Mouse (Mus musculus) neural tube, embryonic 14.5 days (tissue): Measurements from ENCODE around the gene Zfyve27. TPM values are rescaled to one million over a fixed set of nuclear protein-coding genes. Genes with fewer than 3 reads are reported as not detected.

ENCODE experiments used
- ATAC-seq: fragments of 200-750 bp; cut with Nextera tagmentation; 2 replicates; pipeline ENCODE4 v1.8.0; 2017; ENCODE audit warnings: low read depth, mild to moderate bottlenecking, moderate TSS enrichment, moderate library complexity
- H3K27ac ChIP-seq: fragments of 300-500 bp; sonication (generic); 2 replicates; pipeline ENCODE4 v1.5.1; 2014; ENCODE audit warnings: low read depth, mild to moderate bottlenecking, control low read depth, low read length, moderate library complexity, mixed read lengths
- H3K27me3 ChIP-seq: fragments of 300-500 bp; sonication (generic); 2 replicates; pipeline ENCODE4 v1.6.1; 2014; ENCODE audit warnings: low read length; ENCODE audit not compliant: control insufficient read depth, insufficient read depth
- H3K36me3 ChIP-seq: fragments of 300-500 bp; sonication (generic); 2 replicates; pipeline ENCODE4 v1.6.1; 2014; ENCODE audit warnings: low read length, mixed read lengths; ENCODE audit not compliant: control insufficient read depth, insufficient read depth
- H3K4me1 ChIP-seq: fragments of 300-500 bp; sonication (generic); 2 replicates; pipeline ENCODE4 v1.6.1; 2014; ENCODE audit warnings: low read length; ENCODE audit not compliant: control insufficient read depth, insufficient read depth
- H3K4me2 ChIP-seq: fragments of 300-500 bp; sonication (generic); 2 replicates; pipeline ENCODE4 v1.6.1; 2014; ENCODE audit warnings: mild to moderate bottlenecking, low read depth, low read length, control low read depth
- H3K4me3 ChIP-seq: fragments of 300-500 bp; sonication (generic); 2 replicates; pipeline ENCODE4 v1.5.1; 2014; ENCODE audit warnings: low read depth, low read length, control low read depth, mixed read lengths
- H3K9ac ChIP-seq: fragments of 300-500 bp; sonication (generic); replicated peaks from 2 replicates; pipeline ENCODE4 v1.6.1; 2014; ENCODE audit warnings: low read depth, mild to moderate bottlenecking, control low read depth, low read length, mixed read lengths
- H3K9me3 ChIP-seq: fragments of 300-500 bp; sonication (generic); 2 replicates; pipeline ENCODE4 v1.6.1; 2016; ENCODE audit warnings: low read length; ENCODE audit not compliant: control insufficient read depth
- WGBS: fragments of 180-500 bp; shearing (Covaris S2); extraction: QIAGEN DNeasy Blood & Tissue Kit; methylation state at CpG from one replicate; pipeline ENCODE4 v1.1.7; 2014; 5-methylcytosine and 5-hydroxymethylcytosine counted together
- polyA plus RNA-seq: library from polyadenylated mRNA; unstranded; fragments of >200 nt; fragmentation: Nextera tagmentation; extraction: Ambion mirVana; gene quantifications from 2 replicates; pipeline ENCODE4 v1.2.1, GENCODE M21; 2014

Gene Zfyve27
- 34.2 and 37.2 TPM in 2 replicates for polyA plus RNA-seq

DNA sequence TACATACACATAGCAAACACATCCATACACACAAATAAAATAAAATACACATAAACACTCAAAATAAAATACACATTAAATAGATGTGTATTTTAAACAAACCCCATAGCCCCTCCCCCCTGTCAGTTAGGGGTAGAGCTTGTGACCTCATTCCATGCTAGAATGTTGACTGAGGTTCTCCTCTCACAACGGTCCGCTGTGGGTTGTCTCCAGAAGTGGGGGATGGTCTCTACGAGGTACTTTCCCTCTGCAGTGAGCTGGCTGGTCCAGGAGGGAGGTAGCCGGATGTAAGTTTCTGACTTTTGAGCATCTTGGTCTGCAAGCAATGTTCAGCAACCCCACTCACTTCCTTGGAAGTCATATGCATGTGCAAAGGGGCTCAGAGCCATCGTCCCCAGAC lies at the start of gene Zfyve27:
Gene Zfyve27 (plus strand): TSS at position 188 of the 400 bp plus-strand sequence.
- no peak within 1 kb of the TSS for H3K4me2 ChIP-seq
- H3K27me3 ChIP-seq = 0 out of 2 replicates have a peak, but pooled peaks cover 2% of the 10 kb centered on the region
- WGBS = 70% methylated on average over 5 of the region's 5 CpGs
- H3K27ac ChIP-seq = no peak within 1 kb of the TSS
- H3K9me3 ChIP-seq = no peaks in the 10 kb centered on the region
- no peak for ATAC-seq
- no peaks in the 10 kb centered on the region for H3K36me3 ChIP-seq
- no peak within 1 kb of the TSS for H3K9ac ChIP-seq
- H3K4me1 ChIP-seq = 0 out of 2 replicates have a peak, but pooled peaks cover 6% of the 10 kb centered on the region
- no peak within 1 kb of the TSS for H3K4me3 ChIP-seq

GRCm38 (mm10) chr19:42115783-42116335 lies 47.9 kb upstream of the Zfyve27 start:
- Histone ChIP-seq H3K4me2 (no peak overlapping the region), H3K27ac (no peak overlapping the region), H3K4me3 (no peak overlapping the region), H3K9ac (no peak overlapping the region), H3K9me3 (no peaks in the 10 kb centered on the region), H3K4me1 (no peaks in the 10 kb centered on the region), H3K36me3 (peaks cover 49% of the 10 kb centered on the region), H3K27me3 (no peaks in the 10 kb centered on the region)
- WGBS = 91% methylated on average over 4 of the region's 4 CpGs
- ATAC-seq = no peak

GRCm38 (mm10) chr19:42118142-42118541 lies 45.6 kb upstream of the Zfyve27 start:
- no peak overlapping the region for H3K4me2 ChIP-seq
- no peak overlapping the region for H3K4me3 ChIP-seq
- H3K36me3 ChIP-seq = peaks cover 59% of the 10 kb centered on the region
- 97% methylated on average over 9 of the region's 9 CpGs for WGBS
- H3K9ac ChIP-seq = no peak overlapping the region
- no peaks in the 10 kb centered on the region for H3K9me3 ChIP-seq
- no peak overlapping the region for H3K27ac ChIP-seq
- H3K4me1 ChIP-seq = no peaks in the 10 kb centered on the region
- ATAC-seq = no peak
- no peaks in the 10 kb centered on the region for H3K27me3 ChIP-seq

- WGBS = 92% methylated on average over 5 of the region's 5 CpGs
- Histone ChIP-seq H3K27me3 (no peaks in the 10 kb centered on the region), H3K9ac (no peak overlapping the region), H3K4me1 (no peaks in the 10 kb centered on the region), H3K4me3 (no peak overlapping the region), H3K9me3 (no peaks in the 10 kb centered on the region), H3K4me2 (no peak overlapping the region), H3K27ac (no peak overlapping the region), H3K36me3 (peaks cover 59% of the 10 kb centered on the region)
- no peak for ATAC-seq
Observed at GRCm38 (mm10) chr19:42118596-42118995, 45.2 kb upstream of the Zfyve27 start.

GRCm38 (mm10) chr19:42120451-42120850 lies 43.3 kb upstream of the Zfyve27 start:
- Histone ChIP-seq H3K27ac (no peak overlapping the region), H3K4me2 (no peak overlapping the region), H3K4me1 (no peaks in the 10 kb centered on the region), H3K36me3 (peaks cover 52% of the 10 kb centered on the region), H3K9me3 (no peaks in the 10 kb centered on the region), H3K9ac (no peak overlapping the region), H3K27me3 (no peaks in the 10 kb centered on the region), H3K4me3 (no peak overlapping the region)
- 93% methylated on average over 8 of the region's 8 CpGs for WGBS
- no peak for ATAC-seq

GRCm38 (mm10) chr19:42124684-42125083 lies 39.1 kb upstream of the Zfyve27 start:
- Histone ChIP-seq H3K27me3 (no peaks in the 10 kb centered on the region; the same call in 1 of the 2 replicates), H3K9ac (no peak overlapping the region), H3K27ac (no peak overlapping the region), H3K9me3 (no peaks in the 10 kb centered on the region), H3K36me3 (peaks cover 27% of the 10 kb centered on the region), H3K4me2 (no peak overlapping the region), H3K4me1 (peaks cover 7% of the 10 kb centered on the region), H3K4me3 (no peak overlapping the region)
- no peak for ATAC-seq
- 86% methylated on average over 13 of the region's 13 CpGs for WGBS

GRCm38 (mm10) chr19:42125501-42126218 lies 38.1 kb upstream of the Zfyve27 start:
- H3K4me2 ChIP-seq = no peak overlapping the region
- H3K27me3 ChIP-seq = no peaks in the 10 kb centered on the region; the same call in 1 of the 2 replicates
- H3K36me3 ChIP-seq = peaks cover 18% of the 10 kb centered on the region
- H3K9me3 ChIP-seq = no peaks in the 10 kb centered on the region
- no peak for ATAC-seq
- H3K9ac ChIP-seq = no peak overlapping the region
- H3K4me1 ChIP-seq = peaks cover 7% of the 10 kb centered on the region
- H3K27ac ChIP-seq = no peak overlapping the region
- 80% methylated on average over 11 of the region's 11 CpGs for WGBS
- H3K4me3 ChIP-seq = no peak overlapping the region

GRCm38 (mm10) chr19:42126219-42126605 lies 37.5 kb upstream of the Zfyve27 start:
- Histone ChIP-seq H3K9me3 (no peaks in the 10 kb centered on the region), H3K27me3 (no peaks in the 10 kb centered on the region; the same call in 1 of the 2 replicates), H3K4me3 (no peak overlapping the region), H3K9ac (no peak overlapping the region), H3K4me1 (peaks cover 7% of the 10 kb centered on the region), H3K36me3 (peaks cover 12% of the 10 kb centered on the region; the same call in 1 of the 2 replicates), H3K4me2 (no peak overlapping the region), H3K27ac (no peak overlapping the region)
- WGBS = 92% methylated on average over 6 of the region's 6 CpGs
- ATAC-seq = no peak

GRCm38 (mm10) chr19:42127024-42127423 lies 36.7 kb upstream of the Zfyve27 start:
- no peak overlapping the region for H3K4me3 ChIP-seq
- ATAC-seq = no peak
- 0 out of 2 replicates have a peak, but pooled peaks cover 5% of the 10 kb centered on the region for H3K36me3 ChIP-seq
- WGBS = 95% methylated on average over 5 of the region's 5 CpGs
- no peaks in the 10 kb centered on the region for H3K9me3 ChIP-seq
- no peak overlapping the region for H3K9ac ChIP-seq
- H3K4me2 ChIP-seq = no peak overlapping the region
- H3K27me3 ChIP-seq = no peaks in the 10 kb centered on the region; the same call in 1 of the 2 replicates
- H3K4me1 ChIP-seq = peaks cover 7% of the 10 kb centered on the region
- H3K27ac ChIP-seq = no peak overlapping the region
